ENCODE assay signal across 28 mouse cellular contexts in genomic region chr3:63398171-63398570, GRCm38 (mm10).
"Had no signal": no experiment of that assay in that cellular context is flagged by ENCODE, and none has a peak within 500 bp of the region (broad histone marks: within the 10 kb centered on the region; RNA-seq: fewer than 3 reads in every experiment).

No protein-coding gene starts in this region.

- H3K9me3 ChIP-seq: embryonic facial prominence, embryonic 10.5 days; embryonic facial prominence, embryonic 12.5 days; embryonic facial prominence, embryonic 13.5 days; embryonic facial prominence, embryonic 15.5 days; forebrain, embryonic 10.5 days; forebrain, embryonic 12.5 days; forebrain, embryonic 13.5 days; forebrain, embryonic 15.5 days had no signal

- H3K4me3 ChIP-seq: embryonic facial prominence, embryonic 10.5 days; embryonic facial prominence, embryonic 12.5 days; embryonic facial prominence, embryonic 13.5 days; embryonic facial prominence, embryonic 15.5 days; erythroblast, embryonic 14.5 days; forebrain, embryonic 10.5 days; forebrain, embryonic 12.5 days; forebrain, embryonic 13.5 days; forebrain, embryonic 15.5 days; gastrocnemius, adult 2 months had no signal

- H3K36me3 ChIP-seq: embryonic facial prominence, embryonic 10.5 days; embryonic facial prominence, embryonic 12.5 days; embryonic facial prominence, embryonic 13.5 days; embryonic facial prominence, embryonic 15.5 days; forebrain, embryonic 10.5 days; forebrain, embryonic 12.5 days; forebrain, embryonic 15.5 days had no signal

- H3K4me2 ChIP-seq: embryonic facial prominence, embryonic 12.5 days; embryonic facial prominence, embryonic 13.5 days; embryonic facial prominence, embryonic 15.5 days; forebrain, embryonic 12.5 days; forebrain, embryonic 13.5 days; forebrain, embryonic 15.5 days had no signal

- ATAC-seq: forebrain, embryonic 13.5 days; forebrain, embryonic 14.5 days; forebrain, embryonic 15.5 days; forebrain, embryonic 16.5 days had no signal

- H3K27ac ChIP-seq: embryonic facial prominence, embryonic 10.5 days; embryonic facial prominence, embryonic 12.5 days; embryonic facial prominence, embryonic 13.5 days; embryonic facial prominence, embryonic 15.5 days; forebrain, embryonic 10.5 days; forebrain, embryonic 12.5 days; forebrain, embryonic 13.5 days; forebrain, embryonic 15.5 days; gastrocnemius, adult 2 months had no signal

- H3K4me1 ChIP-seq: embryonic facial prominence, embryonic 10.5 days; embryonic facial prominence, embryonic 12.5 days; embryonic facial prominence, embryonic 13.5 days; embryonic facial prominence, embryonic 15.5 days; forebrain, embryonic 10.5 days; forebrain, embryonic 12.5 days; forebrain, embryonic 13.5 days; forebrain, embryonic 15.5 days had no signal

- H3K27me3 ChIP-seq: embryonic facial prominence, embryonic 12.5 days; embryonic facial prominence, embryonic 13.5 days; embryonic facial prominence, embryonic 15.5 days; forebrain, embryonic 12.5 days; forebrain, embryonic 13.5 days; forebrain, embryonic 15.5 days had no signal

- H3K9ac ChIP-seq: embryonic facial prominence, embryonic 12.5 days; embryonic facial prominence, embryonic 13.5 days; embryonic facial prominence, embryonic 15.5 days; forebrain, embryonic 12.5 days; forebrain, embryonic 13.5 days; forebrain, embryonic 15.5 days; forebrain, postnatal 0 days had no signal

- DNase-seq: cerebellum, adult 2 months; cerebellum, adult 8-10 months; cerebellum, adult 9-10 months; cerebellum, adult 9-11 months; cerebellum, postnatal 10 days; cerebellum, postnatal 14 days; cerebellum, postnatal 25 days; cerebellum, postnatal 36 days; embryo, embryonic 11 days; forebrain, postnatal 0 days; gastrocnemius, adult 2 months; gastrocnemius, postnatal 10 days; gastrocnemius, postnatal 14 days; gastrocnemius, postnatal 25 days; gastrocnemius, postnatal 36 days; heart, adult 11 months; heart, adult 18-20 months had no signal
